Mouse (Mus musculus): ENCODE results near the gene Phf5a.

Phf5a gene

DNA sequence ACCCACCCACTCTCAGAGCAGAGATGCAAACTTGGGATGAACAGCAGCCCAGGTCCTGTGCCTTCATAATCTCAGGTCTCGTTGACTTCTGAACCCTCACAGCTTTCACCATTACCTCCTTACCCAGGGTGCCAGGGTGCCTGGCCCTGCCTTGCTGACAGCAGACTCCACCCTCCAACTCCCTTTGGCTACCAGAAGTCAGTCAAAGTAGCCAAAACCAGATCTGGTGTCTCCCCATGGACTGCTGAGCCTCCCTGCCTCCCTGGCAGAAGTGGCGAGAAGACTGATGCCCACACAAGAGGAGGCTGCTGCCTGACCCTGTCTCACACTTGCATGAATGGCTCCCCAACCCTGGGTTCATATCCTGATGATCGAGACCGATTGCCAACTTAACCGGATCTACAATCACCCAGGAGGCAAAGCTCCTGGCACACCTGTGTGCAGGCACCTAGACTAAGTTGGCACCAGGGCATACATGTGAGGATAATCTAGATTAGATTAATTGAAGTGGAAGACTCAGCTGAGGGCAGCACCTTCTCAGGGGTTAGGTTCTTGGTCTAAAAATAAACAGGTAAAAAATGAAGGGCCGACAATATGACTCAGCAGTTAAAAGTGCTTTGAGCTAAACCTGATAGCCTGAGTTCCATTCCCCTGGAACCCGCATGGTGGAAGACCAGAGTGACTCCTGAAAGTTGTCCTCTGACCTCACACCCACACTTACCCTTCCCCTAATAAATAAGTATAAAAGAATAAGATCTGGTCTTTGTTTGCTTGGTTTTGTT is 43.1 kb downstream of the Phf5a start:
- DNase-seq (ENCODE audit: low spot score): no peak

DNA sequence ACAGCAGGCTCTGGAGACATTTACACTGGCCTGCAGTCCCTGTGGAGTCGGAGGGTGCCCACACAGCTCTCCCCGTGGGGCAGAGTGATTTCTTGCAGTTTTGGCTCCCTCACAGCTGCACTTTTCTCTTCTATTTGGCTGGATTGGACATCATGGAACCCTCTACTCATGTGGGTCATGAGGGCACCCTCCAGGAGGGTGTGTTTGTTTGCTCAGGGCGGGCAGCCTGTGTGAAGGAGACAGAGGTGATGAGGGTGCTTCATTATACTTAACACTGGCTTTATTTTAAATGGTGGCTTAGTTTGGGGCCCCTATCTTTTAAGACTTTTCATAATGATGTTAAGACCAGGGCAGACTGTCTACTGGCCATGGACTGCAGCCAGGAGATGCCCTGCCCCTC is 46.9 kb downstream of the Phf5a start:
- DNase-seq (ENCODE audit: low spot score): no peak

DNA sequence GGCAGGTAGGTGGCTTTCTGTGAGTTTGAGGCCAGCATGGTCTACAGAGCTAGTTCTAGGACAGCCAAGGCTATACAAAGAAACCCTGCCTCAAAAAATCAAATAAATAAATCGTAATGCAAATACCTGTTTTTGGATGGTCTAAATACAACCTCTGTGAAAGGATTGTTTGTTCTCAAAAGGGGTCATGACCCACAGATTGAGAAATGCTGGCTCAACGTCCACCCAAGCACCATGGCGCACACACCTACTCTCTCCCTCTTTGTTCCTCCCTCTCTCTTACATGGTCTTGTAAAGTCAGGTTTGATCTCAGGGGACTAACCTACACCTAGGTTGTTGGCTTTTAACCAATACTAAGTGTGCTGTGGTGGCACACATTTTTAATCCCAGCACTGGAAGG is 49.1 kb downstream of the Phf5a start:
- DNase-seq (ENCODE audit: low spot score): no peak

GRCm38 (mm10) chr15:81818404-81818803 is 53.3 kb downstream of the Phf5a start:
- no peak for DNase-seq (ENCODE audit: low spot score)

- DNase-seq (ENCODE audit: low spot score): no peak
These were observed 56.9 kb downstream of the Phf5a start for GRCm38 (mm10) chr15:81814716-81815370.
